Mouse (Mus musculus) T-helper 2 cell (primary cell): ENCODE data around the gene Ostm1.

Experiments
- in situ Hi-C: fragments of 300-600 bp; cut with MboI, MseI; formaldehyde crosslinking; loops from one replicate; pipeline ENCODE4 v1.15.1; 2025; ENCODE audit warnings: high pct_unique_total_duplicates

Ostm1 gene

DNA sequence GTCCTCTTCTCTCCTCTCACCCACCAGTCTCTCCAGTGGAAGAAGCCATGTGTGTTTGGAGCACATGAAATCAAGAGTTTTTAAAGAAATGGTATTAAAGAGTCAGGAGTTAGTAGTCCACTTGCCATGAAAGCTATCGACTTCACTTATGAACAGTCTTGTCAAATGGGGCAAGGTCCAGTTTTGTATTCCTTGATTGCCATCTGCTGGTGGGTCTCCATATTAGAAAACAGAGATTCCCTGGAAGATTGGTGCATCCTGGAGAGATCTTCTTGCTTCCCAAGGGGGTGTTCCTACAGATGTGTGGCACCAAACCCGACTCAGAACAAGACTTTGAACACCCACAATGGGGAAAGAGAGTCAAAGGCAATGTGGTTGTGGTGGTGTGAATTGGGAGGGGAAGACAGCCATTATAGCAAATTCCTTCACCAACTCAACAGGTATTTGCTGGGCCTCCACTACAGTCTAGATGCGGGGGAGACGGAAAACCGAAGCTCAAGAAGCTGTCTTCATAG lies 151.0 kb downstream of the Ostm1 start:
- in situ Hi-C loops = loop anchor here (10.0 kb wide), 1 partner anchor 1800 kb away; no protein-coding TSS in a partner anchor

- in situ Hi-C loops = loop anchor here (25.0 kb wide), 1 partner anchor 1510 kb away; the partner anchor contains the start of gene Atg5
Observed at GRCm38 (mm10) chr10:42751813-42752212, 168.2 kb downstream of the Ostm1 start.
